Mouse (Mus musculus) lung, adult 2 months (tissue): Measurements from ENCODE around the gene Phactr1.

Experiments
- CTCF ChIP-seq: fragments of 200-500 bp; IDR thresholded peaks from 2 replicates; pipeline ENCODE4 v1.5.1; 2011; ENCODE audit warnings: mild to moderate bottlenecking, low read length, control low read depth; ENCODE audit not compliant: insufficient read depth
- POLR2A ChIP-seq: fragments of 200-500 bp; IDR thresholded peaks from 2 replicates; pipeline ENCODE4 v1.6.1; 2011; ENCODE audit warnings: low read depth, mild to moderate bottlenecking, control low read depth, low read length, borderline replicate concordance; ENCODE audit errors: extremely low read depth

GRCm38 (mm10) chr13:42804314-42804713, 123.9 kb downstream of the Phactr1 start:
- TF ChIP-seq CTCF = no peak
- TF ChIP-seq POLR2A = no peak
